22 mouse cellular contexts compared by ENCODE assay signal in genomic region chr1:78172334-78172733, GRCm38 (mm10). TPM values are rescaled to one million over a fixed set of nuclear protein-coding genes. Genes with fewer than 3 reads are reported as not detected.
DNase-seq lines count a peak whose midpoint lies in the region; ATAC-seq lines count a peak whose summit lies in the region.
"Had no signal": no experiment of that assay in that cellular context is flagged by ENCODE, and none has a peak within 500 bp of the region (broad histone marks: within the 10 kb centered on the region; RNA-seq: fewer than 3 reads in every experiment).

No protein-coding gene starts in this region.

- H3K4me2 ChIP-seq in midbrain, embryonic 11.5 days, result peak overlapping the region; percentile 28
- H3K4me2 ChIP-seq in midbrain, embryonic 16.5 days (ENCODE audit: low read length), result no peak overlapping the region
- H3K4me2 ChIP-seq in embryonic facial prominence, embryonic 13.5 days, result peak overlapping the region; percentile 32
- H3K4me2 ChIP-seq in hindbrain, embryonic 13.5 days, result peak overlapping the region; percentile 30
- H3K4me2 ChIP-seq in neural tube, embryonic 11.5 days (ENCODE audit: low read depth), result peak overlapping the region; percentile 7

- H3K4me1 ChIP-seq in midbrain, embryonic 11.5 days (ENCODE audit: control insufficient read depth, insufficient read depth, low read length), result peaks cover 52% of the 10 kb centered on the region
- no peaks in the 10 kb centered on the region for H3K4me1 ChIP-seq in midbrain, embryonic 16.5 days (ENCODE audit: control insufficient read depth, insufficient read depth, low read length)
- H3K4me1 ChIP-seq in embryonic facial prominence, embryonic 13.5 days, result peaks cover 65% of the 10 kb centered on the region
- H3K4me1 ChIP-seq in hindbrain, embryonic 13.5 days (replicated peaks), result peaks cover 39% of the 10 kb centered on the region
- peaks cover 19% of the 10 kb centered on the region for H3K4me1 ChIP-seq in neural tube, embryonic 11.5 days (ENCODE audit: control insufficient read depth, insufficient read depth, low read length)

- H3K27ac ChIP-seq in midbrain, embryonic 11.5 days (ENCODE audit: low read depth, low read length), result peak overlapping the region; percentile 56
- H3K27ac ChIP-seq in midbrain, embryonic 16.5 days (ENCODE audit: low read length), result no peak overlapping the region
- H3K27ac ChIP-seq in embryonic facial prominence, embryonic 13.5 days, result peak overlapping the region; percentile 29; the same call in 1 of the 2 replicates
- peak overlapping the region; percentile 64 for H3K27ac ChIP-seq in hindbrain, embryonic 13.5 days
- peak overlapping the region; percentile 35; the same call in 1 of the 2 replicates for H3K27ac ChIP-seq in neural tube, embryonic 11.5 days (ENCODE audit: low read depth, low read length)

- WGBS in midbrain, embryonic 11.5 days, result 7% methylated on average over 6 of the region's 6 CpGs
- WGBS in midbrain, embryonic 16.5 days, result 15% methylated on average over 6 of the region's 6 CpGs
- 20% methylated on average over 6 of the region's 6 CpGs for WGBS in embryonic facial prominence, embryonic 13.5 days
- 26% methylated on average over 6 of the region's 6 CpGs for WGBS in hindbrain, embryonic 13.5 days
- 34% methylated on average over 6 of the region's 6 CpGs for WGBS in neural tube, embryonic 11.5 days

- peak; percentile 92 for DNase-seq in midbrain, embryonic 11.5 days (ENCODE audit: low spot score, missing footprints)
- DNase-seq in neural tube, embryonic 11.5 days (ENCODE audit: low spot score), result no peak
- DNase-seq in layer of hippocampus, postnatal 10 days (ENCODE audit: low spot score in 2 of 2), result no peak
- DNase-seq in embryo, embryonic 10.5 days (ENCODE audit: low spot score), result no peak
- DNase-seq: adrenal gland, postnatal 36 days; cerebellum, adult 2 months; cerebellum, postnatal 36 days; gastrocnemius, postnatal 36 days; kidney, adult 11 months; layer of hippocampus, postnatal 36 days; liver; lung, postnatal 10 days; right cerebral cortex, postnatal 4 days; thymus, postnatal 36 days had no signal

- H3K9me3 ChIP-seq in midbrain, embryonic 11.5 days (ENCODE audit: control insufficient read depth, low read length), result no peaks in the 10 kb centered on the region
- H3K9me3 ChIP-seq in midbrain, embryonic 16.5 days (replicated peaks; ENCODE audit: control insufficient read depth, low read length, poor library complexity, severe bottlenecking), result no peaks in the 10 kb centered on the region
- no peaks in the 10 kb centered on the region for H3K9me3 ChIP-seq in embryonic facial prominence, embryonic 13.5 days
- no peaks in the 10 kb centered on the region for H3K9me3 ChIP-seq in hindbrain, embryonic 13.5 days
- H3K9me3 ChIP-seq in neural tube, embryonic 11.5 days (ENCODE audit: control insufficient read depth, low read length), result no peaks in the 10 kb centered on the region

- H3K9ac ChIP-seq in midbrain, embryonic 11.5 days (ENCODE audit: low read length), result peak overlapping the region; percentile 21; the same call in 1 of the 2 replicates
- no peak overlapping the region for H3K9ac ChIP-seq in midbrain, embryonic 16.5 days (ENCODE audit: low read depth, low read length)
- 0 out of 2 replicates have a peak overlapping the region, but pooled peaks have one; percentile 7 for H3K9ac ChIP-seq in embryonic facial prominence, embryonic 13.5 days
- no peak overlapping the region for H3K9ac ChIP-seq in hindbrain, embryonic 13.5 days
- no peak overlapping the region for H3K9ac ChIP-seq in neural tube, embryonic 11.5 days (ENCODE audit: low read length)

- no peak for ATAC-seq in midbrain, embryonic 11.5 days (ENCODE audit: low FRiP score)
- no peak for ATAC-seq in midbrain, embryonic 16.5 days
- no peak for ATAC-seq in embryonic facial prominence, embryonic 13.5 days (ENCODE audit: insufficient number of reproducible peaks, insufficient read depth, low FRiP score, low TSS enrichment, low read depth)
- ATAC-seq in hindbrain, embryonic 13.5 days (ENCODE audit: low FRiP score), result no peak
- no peak for ATAC-seq in neural tube, embryonic 11.5 days (ENCODE audit: insufficient read depth, low FRiP score, low TSS enrichment)

- no peak overlapping the region for H3K4me3 ChIP-seq in midbrain, embryonic 11.5 days (ENCODE audit: low read depth, low read length)
- H3K4me3 ChIP-seq in midbrain, embryonic 16.5 days (ENCODE audit: low read depth, low read length), result no peak overlapping the region
- H3K4me3 ChIP-seq in embryonic facial prominence, embryonic 13.5 days, result no peak overlapping the region
- no peak overlapping the region for H3K4me3 ChIP-seq in hindbrain, embryonic 13.5 days
- no peak overlapping the region for H3K4me3 ChIP-seq in neural tube, embryonic 11.5 days (ENCODE audit: low read depth, low read length)
- H3K4me3 ChIP-seq: myocyte had no signal

- no peaks in the 10 kb centered on the region for H3K36me3 ChIP-seq in midbrain, embryonic 11.5 days (ENCODE audit: control insufficient read depth, insufficient read depth, low read length)
- no peaks in the 10 kb centered on the region for H3K36me3 ChIP-seq in midbrain, embryonic 16.5 days (ENCODE audit: control insufficient read depth, insufficient read depth, low read length)
- H3K36me3 ChIP-seq in embryonic facial prominence, embryonic 13.5 days, result peaks cover 16% of the 10 kb centered on the region
- H3K36me3 ChIP-seq in hindbrain, embryonic 13.5 days, result no peaks in the 10 kb centered on the region
- no peaks in the 10 kb centered on the region for H3K36me3 ChIP-seq in neural tube, embryonic 11.5 days (ENCODE audit: control insufficient read depth, insufficient read depth, low read length)

- H3K27me3 ChIP-seq in midbrain, embryonic 11.5 days (ENCODE audit: control insufficient read depth, insufficient read depth, low read length), result peaks cover 55% of the 10 kb centered on the region
- H3K27me3 ChIP-seq in midbrain, embryonic 16.5 days (ENCODE audit: control insufficient read depth, insufficient read depth, low read depth, low read length), result peaks cover 63% of the 10 kb centered on the region
- H3K27me3 ChIP-seq in embryonic facial prominence, embryonic 13.5 days, result peaks cover 9% of the 10 kb centered on the region
- H3K27me3 ChIP-seq in hindbrain, embryonic 13.5 days, result peaks cover 76% of the 10 kb centered on the region
- H3K27me3 ChIP-seq in neural tube, embryonic 11.5 days (ENCODE audit: control insufficient read depth, insufficient read depth, low read length), result peaks cover 40% of the 10 kb centered on the region

RNA-seq across cellular contexts. Expression of gene Pax3, which starts 24.6 kb away (rescaled TPM):
- polyA plus RNA-seq in midbrain, embryonic 11.5 days (2014; fragmentation: Nextera tagmentation; extraction: Ambion mirVana), result 38.1 and 41.5 TPM in 2 replicates
- 7.2 and 8.4 TPM in 2 replicates for polyA plus RNA-seq in midbrain, embryonic 16.5 days (2015; fragmentation: Nextera tagmentation; extraction: Ambion mirVana)
- 79.9 and 82.3 TPM in 2 replicates for polyA plus RNA-seq in embryonic facial prominence, embryonic 13.5 days (2015; fragmentation: Nextera tagmentation; extraction: Ambion mirVana)
- polyA plus RNA-seq in hindbrain, embryonic 13.5 days (2015; fragmentation: Nextera tagmentation; extraction: Ambion mirVana), result 17.6 and 24.4 TPM in 2 replicates
- polyA plus RNA-seq in neural tube, embryonic 11.5 days (2014; fragmentation: Nextera tagmentation; extraction: Ambion mirVana), result 36.2 and 42.8 TPM in 2 replicates
- total RNA-seq in layer of hippocampus, postnatal 10 days (2021), result under 1 TPM in 1 of 2 experiments, not detected in 1; 0.11 TPM
- total RNA-seq: adrenal gland, postnatal 36 days; gastrocnemius, postnatal 36 days; layer of hippocampus, postnatal 36 days; left cerebral cortex, postnatal 25 days; megakaryocyte, adult 5-6 weeks had no signal
- polyA plus RNA-seq: large intestine, adult 2 months; liver, embryonic 16.5 days had no signal

Comparison
In these comparisons a context has a peak if more than half of its experiments do, and no peak if none do; other contexts are left out.
1. H3K9ac ChIP-seq: peak in midbrain, embryonic 11.5 days (single experiment) and embryonic facial prominence, embryonic 13.5 days (single experiment); none in midbrain, embryonic 16.5 days (single experiment), hindbrain, embryonic 13.5 days (single experiment) and neural tube, embryonic 11.5 days (single experiment).